Mouse (Mus musculus) urinary bladder, postnatal 10 days (tissue): ENCODE results near the gene Ptpre.
"Not testable (repeated sequence)": the region's sequence is repeated elsewhere in the genome, so short reads cannot be mapped to it uniquely, and the experiment has no call there.

Source experiments
- DNase-seq: peaks from one replicate; pipeline ENCODE4 v3.0.0; 2022; ENCODE audit warnings: low spot score

Ptpre gene

GRCm38 (mm10) chr7:135605804-135606072 lies 68.5 kb downstream of the Ptpre start:
- DNase-seq = no peak

- no peak for DNase-seq
Measured at GRCm38 (mm10) chr7:135608208-135608607, 70.9 kb downstream of the Ptpre start.

- DNase-seq = no peak
Measured at GRCm38 (mm10) chr7:135609028-135609427, 71.7 kb downstream of the Ptpre start.

- no peak for DNase-seq
Measured at GRCm38 (mm10) chr7:135609655-135610054, 72.4 kb downstream of the Ptpre start.

- no peak for DNase-seq
Measured at GRCm38 (mm10) chr7:135612276-135612675, 75.0 kb downstream of the Ptpre start.

GRCm38 (mm10) chr7:135612801-135613200 lies 75.5 kb downstream of the Ptpre start:
- DNase-seq = no peak

- no peak for DNase-seq
Measured at GRCm38 (mm10) chr7:135613380-135613779, 76.1 kb downstream of the Ptpre start.

GRCm38 (mm10) chr7:135614892-135615291 lies 77.6 kb downstream of the Ptpre start:
- DNase-seq = no peak

- not testable (repeated sequence) for DNase-seq
Measured at GRCm38 (mm10) chr7:135616479-135616878, 79.2 kb downstream of the Ptpre start.

- DNase-seq = no peak
Measured at GRCm38 (mm10) chr7:135617776-135618175, 80.5 kb downstream of the Ptpre start.

- no peak for DNase-seq
Measured at GRCm38 (mm10) chr7:135621649-135622048, 84.4 kb downstream of the Ptpre start.

- DNase-seq = no peak
Measured at GRCm38 (mm10) chr7:135622241-135622640, 85.0 kb downstream of the Ptpre start.

GRCm38 (mm10) chr7:135624854-135625253 lies 87.6 kb downstream of the Ptpre start:
- DNase-seq = no peak

- no peak for DNase-seq
Measured at GRCm38 (mm10) chr7:135628363-135628762, 91.1 kb downstream of the Ptpre start.

- DNase-seq = no peak
Measured at GRCm38 (mm10) chr7:135629019-135629418, 91.7 kb downstream of the Ptpre start.

GRCm38 (mm10) chr7:135631776-135632552 lies 94.7 kb downstream of the Ptpre start:
- DNase-seq = no peak

- DNase-seq = no peak
Measured at GRCm38 (mm10) chr7:135632716-135633258, 95.5 kb downstream of the Ptpre start.

- DNase-seq = no peak
Measured at GRCm38 (mm10) chr7:135634851-135635624, 97.8 kb downstream of the Ptpre start.

- DNase-seq = no peak
Measured at GRCm38 (mm10) chr7:135637406-135637980, 100.2 kb downstream of the Ptpre start.

GRCm38 (mm10) chr7:135639361-135639760 lies 102.1 kb downstream of the Ptpre start:
- DNase-seq = no peak

- DNase-seq = no peak
Measured at GRCm38 (mm10) chr7:135641698-135642507, 104.6 kb downstream of the Ptpre start.

GRCm38 (mm10) chr7:135644452-135644851 lies 107.2 kb downstream of the Ptpre start:
- no peak for DNase-seq
